Mouse (Mus musculus) heart, embryonic 14.5 days (tissue): ENCODE results near the gene Tcap. TPM values are rescaled to one million over a fixed set of nuclear protein-coding genes. Genes with fewer than 3 reads are reported as not detected.

Experiments used
- ATAC-seq: fragments of 200-750 bp; cut with Nextera tagmentation; 2 replicates; pipeline ENCODE4 v1.8.0; 2017; ENCODE audit warnings: low read depth, moderate TSS enrichment; ENCODE audit not compliant: insufficient number of reproducible peaks, insufficient read depth, low FRiP score
- H3K27ac ChIP-seq, 2 experiments: fragments of 200-500 bp in 1 of 2; fragments of 300-500 bp in 1 of 2; sonication (generic) in 1 of 2; replicated peaks in 1 of 2; 2 replicates each; pipeline ENCODE4 v1.5.1; 2012 to 2014; ENCODE audit warnings: low read depth in 2 of 2, low read length in 2 of 2, control low read depth in 1 of 2, mild to moderate bottlenecking in 1 of 2, mixed read lengths in 1 of 2; ENCODE audit not compliant: control insufficient read depth in 1 of 2, insufficient read depth in 1 of 2
- H3K27me3 ChIP-seq: fragments of 300-500 bp; sonication (generic); 2 replicates; pipeline ENCODE4 v1.6.1; 2014; ENCODE audit warnings: mild to moderate bottlenecking, low read length, control low read depth; ENCODE audit not compliant: control insufficient read depth, insufficient read depth
- H3K36me3 ChIP-seq: fragments of 300-500 bp; sonication (generic); 2 replicates; pipeline ENCODE4 v1.6.1; 2014; ENCODE audit warnings: mild to moderate bottlenecking, control low read depth, low read length, mixed read lengths; ENCODE audit not compliant: control insufficient read depth, insufficient read depth
- H3K4me1 ChIP-seq, 2 experiments: fragments of 200-500 bp in 1 of 2; fragments of 300-500 bp in 1 of 2; sonication (generic) in 1 of 2; 2 replicates each; pipeline ENCODE4 v1.6.1; 2012 to 2014; ENCODE audit warnings: low read length in 2 of 2, control low read depth in 1 of 2, mixed read lengths in 1 of 2; ENCODE audit not compliant: control insufficient read depth in 2 of 2, insufficient read depth in 2 of 2
- H3K4me2 ChIP-seq: fragments of 300-500 bp; sonication (generic); 2 replicates; pipeline ENCODE4 v1.6.1; 2014; ENCODE audit warnings: mild to moderate bottlenecking, low read length
- H3K4me3 ChIP-seq, 2 experiments: fragments of 200-500 bp in 1 of 2; fragments of 300-500 bp in 1 of 2; sonication (generic) in 1 of 2; 2 replicates each; pipeline ENCODE4 v1.5.1; 2012 to 2014; ENCODE audit warnings: low read length in 2 of 2, mild to moderate bottlenecking in 2 of 2, control low read depth in 1 of 2, low read depth in 1 of 2, moderate library complexity in 1 of 2; ENCODE audit not compliant: control insufficient read depth in 1 of 2, insufficient read depth in 1 of 2
- H3K9ac ChIP-seq: fragments of 300-500 bp; sonication (generic); 2 replicates; pipeline ENCODE4 v1.6.1; 2014; ENCODE audit warnings: mild to moderate bottlenecking, low read length
- H3K9me3 ChIP-seq: fragments of 300-500 bp; sonication (generic); 2 replicates; pipeline ENCODE4 v1.6.1; 2016; ENCODE audit warnings: low read length, control low read depth; ENCODE audit not compliant: control insufficient read depth
- WGBS: fragments of 180-500 bp; shearing (Covaris S2); extraction: QIAGEN DNeasy Blood & Tissue Kit; methylation state at CpG from one replicate; pipeline ENCODE4 v1.1.7; 2014; 5-methylcytosine and 5-hydroxymethylcytosine counted together
- polyA plus RNA-seq: library from polyadenylated mRNA; unstranded; fragments of >200 nt; fragmentation: Nextera tagmentation; extraction: Ambion mirVana; gene quantifications from 2 replicates; pipeline ENCODE4 v1.2.1, GENCODE M21; 2014

Gene Tcap
- polyA plus RNA-seq: 169 and 178 TPM in 2 replicates

DNA sequence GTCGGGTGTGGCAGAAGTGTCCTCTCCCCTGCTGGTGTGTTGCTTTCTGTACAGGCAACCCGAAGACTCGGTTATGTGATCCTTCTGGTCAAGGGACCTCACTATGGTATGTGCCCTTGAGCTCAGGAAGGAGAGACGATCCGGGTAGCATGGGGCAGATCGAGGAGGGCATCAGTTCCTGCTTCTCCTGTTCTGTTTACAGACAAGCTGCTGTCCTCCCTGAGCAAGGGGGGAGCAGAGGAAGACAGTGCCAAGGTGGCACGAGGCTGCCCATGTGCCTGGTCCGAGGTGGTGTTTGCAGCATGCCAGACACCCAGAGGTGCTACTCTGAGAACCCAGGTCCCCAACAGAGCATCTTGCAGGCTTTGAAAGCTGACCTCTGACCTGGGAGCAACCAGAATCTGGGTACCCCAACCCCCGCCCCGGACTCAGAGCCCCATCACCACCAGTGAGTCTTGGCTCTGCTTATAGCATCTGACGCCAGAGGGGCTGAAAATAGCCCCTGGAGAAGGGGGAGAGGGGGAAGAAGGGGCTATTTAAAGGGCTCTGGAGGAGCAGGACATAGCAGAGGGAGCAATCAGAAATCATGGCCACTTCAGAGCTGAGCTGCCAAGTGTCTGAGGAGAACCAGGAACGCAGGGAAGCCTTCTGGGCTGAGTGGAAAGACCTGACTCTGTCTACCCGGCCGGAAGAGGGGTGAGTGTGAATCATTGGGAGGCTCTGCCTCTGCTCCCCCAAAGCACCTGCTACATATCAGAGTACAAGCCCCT lies at the start of gene Tcap:
Gene Tcap, plus strand, starts transcription at position 551 of the 770 bp plus-strand sequence.
- peaks cover 54 to 69% of the 10 kb centered on the region in 2 experiments for H3K4me1 ChIP-seq
- 28% methylated on average over 14 of the region's 14 CpGs for WGBS
- peak within 1 kb of the TSS; percentile 89 for H3K9ac ChIP-seq
- peak within 1 kb of the TSS; percentile 53 to 54 for H3K4me3 ChIP-seq
- H3K9me3 ChIP-seq: no peaks in the 10 kb centered on the region
- H3K36me3 ChIP-seq: peaks cover 17% of the 10 kb centered on the region
- peak within 1 kb of the TSS; percentile 88 to 91 for H3K27ac ChIP-seq
- H3K4me2 ChIP-seq: peak within 1 kb of the TSS; percentile 73
- ATAC-seq: peak; percentile 61
- peaks cover 12% of the 10 kb centered on the region; the same call in 1 of the 2 replicates for H3K27me3 ChIP-seq

DNA sequence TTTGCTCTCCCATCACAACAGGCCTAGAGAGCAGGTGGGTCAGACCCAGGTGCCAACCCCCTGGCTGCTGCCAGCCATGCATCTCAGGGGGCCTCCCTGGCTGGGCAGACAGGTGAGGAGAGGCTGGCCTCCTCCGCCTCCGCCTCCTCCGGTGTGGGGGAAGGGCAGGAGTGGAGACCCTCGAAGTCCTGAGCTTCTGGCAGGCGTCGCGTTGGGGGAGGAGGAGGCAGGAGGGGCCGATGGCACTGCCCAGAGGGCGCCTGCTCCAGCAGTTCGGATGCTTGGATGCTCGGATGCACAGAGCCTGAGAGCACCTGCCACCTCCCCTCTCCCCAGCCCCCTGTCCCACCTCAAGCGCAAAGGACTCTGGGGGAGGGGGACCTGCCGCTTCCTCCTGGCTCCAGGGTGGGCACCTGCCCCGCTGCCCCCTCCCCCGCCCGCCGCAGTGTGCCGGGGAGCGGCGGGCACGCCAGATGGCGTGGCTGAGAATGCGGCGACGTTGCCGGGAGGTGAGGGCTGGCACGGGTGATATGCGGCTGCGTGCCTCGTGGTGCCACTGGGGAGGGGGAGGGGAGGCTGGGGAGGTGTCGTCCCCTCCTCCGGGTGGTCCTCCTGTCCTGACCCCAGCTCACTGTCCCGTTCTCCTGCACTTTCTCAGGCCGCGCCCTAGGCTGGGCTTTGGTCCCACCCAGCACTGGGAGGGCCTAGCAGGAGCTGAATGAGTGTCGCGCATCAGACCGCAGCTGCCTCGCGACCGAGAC lies 49.5 kb upstream of the Tcap start:
- Histone ChIP-seq H3K36me3 (no peaks in the 10 kb centered on the region), H3K4me2 (peak overlapping the region; percentile 44), H3K27ac (no peak overlapping the region), H3K4me3 (peak overlapping the region in 1 of 2 experiments; percentile 20; a peak in 2 of 4 replicates), H3K9me3 (no peaks in the 10 kb centered on the region), H3K9ac (no peak overlapping the region), H3K4me1 (peaks cover 0 to 6% of the 10 kb centered on the region in 2 experiments; a peak in 1 of 4 replicates), H3K27me3 (peaks cover 97% of the 10 kb centered on the region)
- no peak for ATAC-seq
- 4% methylated on average over 32 of the region's 41 CpGs for WGBS

DNA sequence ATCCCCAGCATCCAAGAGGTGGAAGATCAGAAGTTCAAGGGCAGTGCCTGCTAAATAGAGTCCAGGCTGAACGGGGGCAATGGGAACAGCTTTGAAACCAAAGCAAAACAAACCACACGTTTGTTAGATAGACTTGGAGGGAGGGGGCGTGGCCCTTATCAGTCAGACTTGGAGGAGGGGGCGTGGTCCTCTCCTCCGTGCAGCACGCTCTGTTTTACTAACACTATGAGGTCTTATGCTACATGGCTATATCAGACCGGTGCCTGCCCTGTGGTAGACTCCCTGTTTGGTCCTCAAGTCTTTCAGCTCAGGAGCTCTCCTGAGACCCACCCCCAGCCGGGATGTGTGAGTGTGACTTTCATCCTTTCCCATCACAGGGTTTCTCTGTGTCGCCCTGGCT lies 48.4 kb upstream of the Tcap start:
- WGBS: 10% methylated on average over 9 of the region's 9 CpGs

DNA sequence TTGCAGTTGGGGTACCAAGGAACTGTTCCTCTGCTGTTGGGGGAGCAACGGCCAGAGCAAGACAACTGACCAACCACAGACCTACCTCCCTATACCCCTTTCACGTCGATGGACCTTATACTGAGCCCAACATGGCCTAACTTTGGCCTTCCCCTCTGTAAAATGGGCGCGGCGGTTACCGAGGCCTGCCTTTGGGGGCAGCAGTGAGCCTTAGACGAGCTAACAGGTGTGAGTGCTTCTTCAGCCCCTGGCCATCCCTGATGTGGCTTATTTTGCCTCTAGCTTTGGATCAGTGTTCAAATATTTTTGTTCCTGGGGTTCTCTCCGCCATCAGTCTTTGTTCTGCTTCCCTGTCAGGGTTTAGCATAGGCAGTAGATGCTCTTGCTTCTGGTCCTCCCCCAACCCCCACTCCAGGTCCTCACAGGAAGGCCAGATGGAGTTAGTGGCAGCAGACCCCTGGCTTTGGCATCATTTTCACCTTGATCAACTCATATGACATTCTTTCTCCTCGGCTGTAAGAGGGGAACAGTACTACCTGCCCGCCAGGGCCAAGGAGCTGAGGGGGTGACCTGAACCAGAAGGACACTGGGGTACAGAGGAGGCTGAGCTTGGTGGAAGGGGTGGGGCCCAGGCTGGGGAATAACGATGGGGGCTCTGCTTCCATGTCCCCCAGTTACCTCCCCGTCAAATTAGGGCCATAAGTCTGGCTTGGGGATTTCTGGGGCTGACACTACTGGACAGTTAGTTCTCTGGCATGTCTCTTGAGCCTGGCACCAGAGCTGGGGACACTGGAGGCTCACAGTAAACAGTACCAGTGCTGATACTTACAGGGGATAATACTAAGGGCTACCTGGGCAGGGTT lies 47.1 kb upstream of the Tcap start:
- no peak overlapping the region for H3K27ac ChIP-seq
- no peak for ATAC-seq
- H3K27me3 ChIP-seq: peaks cover 93% of the 10 kb centered on the region
- no peaks in the 10 kb centered on the region for H3K9me3 ChIP-seq
- no peak overlapping the region for H3K4me3 ChIP-seq
- H3K4me1 ChIP-seq: peaks cover 3 to 13% of the 10 kb centered on the region in 2 experiments; a peak in 3 of 4 replicates
- H3K9ac ChIP-seq: no peak overlapping the region
- H3K36me3 ChIP-seq: no peaks in the 10 kb centered on the region
- H3K4me2 ChIP-seq: no peak overlapping the region
- 14% methylated on average over 13 of the region's 13 CpGs for WGBS

More for the DNA sequence above, 48.4 kb upstream of the Tcap start:
- ATAC-seq: no peak
- H3K4me3 ChIP-seq: no peak overlapping the region
- peaks cover 3 to 13% of the 10 kb centered on the region in 2 experiments; a peak in 3 of 4 replicates for H3K4me1 ChIP-seq
- no peak overlapping the region for H3K9ac ChIP-seq
- H3K9me3 ChIP-seq: no peaks in the 10 kb centered on the region
- no peak overlapping the region for H3K4me2 ChIP-seq
- no peak overlapping the region for H3K27ac ChIP-seq
- no peaks in the 10 kb centered on the region for H3K36me3 ChIP-seq
- peaks cover 97% of the 10 kb centered on the region for H3K27me3 ChIP-seq

GRCm38 (mm10) chr11:98338507-98338961 lies 45.1 kb upstream of the Tcap start:
- Histone ChIP-seq H3K4me1 (peaks cover 9 to 24% of the 10 kb centered on the region in 2 experiments; a peak in 3 of 4 replicates), H3K9ac (peak overlapping the region; percentile 74), H3K36me3 (no peaks in the 10 kb centered on the region), H3K9me3 (no peaks in the 10 kb centered on the region), H3K27me3 (peaks cover 77% of the 10 kb centered on the region), H3K4me3 (peak overlapping the region; percentile 53 to 60), H3K4me2 (peak overlapping the region; percentile 99), H3K27ac (no peak overlapping the region)
- under 1% methylated on average over 48 of the region's 57 CpGs for WGBS
- no peak for ATAC-seq

DNA sequence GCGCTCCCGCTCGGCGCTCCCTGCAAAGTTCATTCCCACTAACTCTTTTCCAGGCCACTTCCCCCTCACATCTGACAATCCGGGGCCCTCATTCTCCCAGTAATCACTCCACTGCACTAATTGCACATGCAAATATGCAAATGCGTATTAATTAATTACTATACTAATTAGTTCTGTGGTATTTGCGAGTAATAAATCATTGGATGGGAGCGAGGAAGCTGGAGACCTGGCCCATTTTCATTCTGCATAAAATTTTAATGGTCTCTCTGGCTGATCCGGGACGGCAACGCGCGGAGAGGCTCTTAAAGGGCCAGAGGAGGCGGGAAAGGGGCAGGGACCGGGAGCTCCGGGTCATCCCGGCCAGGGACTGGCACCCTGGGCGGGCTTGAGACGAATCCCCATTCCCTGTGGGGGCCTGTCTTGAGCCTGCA lies 44.5 kb upstream of the Tcap start:
- no peak for ATAC-seq
- H3K4me3 ChIP-seq: peak overlapping the region; percentile 53 to 60
- peak overlapping the region; percentile 99 for H3K4me2 ChIP-seq
- H3K9me3 ChIP-seq: no peaks in the 10 kb centered on the region
- H3K27me3 ChIP-seq: peaks cover 71% of the 10 kb centered on the region
- H3K9ac ChIP-seq: peak overlapping the region; percentile 74
- H3K36me3 ChIP-seq: no peaks in the 10 kb centered on the region
- under 1% methylated on average over 19 of the region's 19 CpGs for WGBS
- peaks cover 9 to 24% of the 10 kb centered on the region in 2 experiments; a peak in 3 of 4 replicates for H3K4me1 ChIP-seq
- H3K27ac ChIP-seq: no peak overlapping the region
